Mouse (Mus musculus) central nervous system, embryonic 18 days (tissue): ENCODE measurements around the gene Tpm1. TPM values are rescaled to one million over a fixed set of nuclear protein-coding genes. Genes with fewer than 3 reads are reported as not detected.

Experiments used
- polyA plus RNA-seq: library from polyadenylated mRNA; depleted of rRNA; stranded (reverse); fragments of >200 nt; gene quantifications from 2 replicates; pipeline ENCODE4 v1.2.3, GENCODE M21; 2012; rRNA removed

The Tpm1 gene
- polyA plus RNA-seq = 150 and 233 TPM in 2 replicates

GRCm38 (mm10) chr9:67049086-67049824 lies at the start of gene Tpm1:
Gene Tpm1 (minus strand): TSS chr9:67049406.

DNA sequence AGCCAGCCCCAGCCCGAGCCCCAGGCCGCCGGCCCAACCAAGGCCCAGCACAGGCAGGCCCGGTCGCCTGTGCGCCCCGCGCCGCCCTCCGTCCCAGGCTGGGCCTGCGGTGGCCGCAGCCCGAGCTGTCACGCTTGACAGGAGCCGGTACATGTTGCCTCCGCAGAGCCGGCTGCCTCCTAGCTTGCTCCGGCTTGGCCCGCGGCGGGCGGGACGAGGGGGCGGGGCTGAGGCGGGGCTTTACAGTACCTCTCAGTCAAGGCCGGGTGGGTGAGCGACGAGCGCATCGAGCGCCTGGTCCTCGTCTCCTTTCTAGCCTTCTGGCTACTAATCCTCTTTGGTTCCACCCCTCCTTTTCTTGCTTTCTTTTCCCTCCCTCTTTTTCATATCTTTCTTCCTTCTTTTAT lies 74.0 kb downstream of the Tpm1 start, which contains the start of gene Lactb:
Lactb (minus strand) TSS at position 246 of the 407 bp plus-strand sequence.

Other genes with a start within 250 kb of the Tpm1 start
- 1.9 and 2.5 TPM in 2 replicates for gene Aph1c, start 214.7 kb downstream of the Tpm1 start, polyA plus RNA-seq
- gene Rab8b, start 129.7 kb downstream of the Tpm1 start, polyA plus RNA-seq = 19.5 and 20.5 TPM in 2 replicates
- gene Rps27l, start 103.3 kb downstream of the Tpm1 start, polyA plus RNA-seq = 99.9 and 126 TPM in 2 replicates
- 16.4 and 16.7 TPM in 2 replicates for gene Lactb, start 73.9 kb downstream of the Tpm1 start, polyA plus RNA-seq